Mouse (Mus musculus) heart, embryonic 13.5 days (tissue): Measurements from ENCODE around the gene Kcnk4. TPM values are rescaled to one million over a fixed set of nuclear protein-coding genes. Genes with fewer than 3 reads are reported as not detected.
A peak's percentile ranks its signal among the peaks of the same experiment; 100 is the strongest.

Source experiments
- ATAC-seq: fragments of 200-750 bp; cut with Nextera tagmentation; 2 replicates; pipeline ENCODE4 v1.8.0; 2017; ENCODE audit warnings: moderate TSS enrichment; ENCODE audit not compliant: insufficient number of reproducible peaks, low FRiP score, low TSS enrichment; ENCODE audit errors: extremely low read depth
- H3K27ac ChIP-seq: fragments of 300-500 bp; sonication (generic); replicated peaks from 2 replicates; pipeline ENCODE4 v1.5.1; 2015; ENCODE audit warnings: moderate library complexity, mild to moderate bottlenecking, inconsistent platforms
- H3K27me3 ChIP-seq: fragments of 300-500 bp; sonication (generic); replicated peaks from 2 replicates; pipeline ENCODE4 v1.6.1; 2015; ENCODE audit warnings: mild to moderate bottlenecking, inconsistent platforms
- H3K36me3 ChIP-seq: fragments of 300-500 bp; sonication (generic); 2 replicates; pipeline ENCODE4 v1.6.1; 2015; ENCODE audit warnings: mild to moderate bottlenecking, inconsistent platforms
- H3K4me1 ChIP-seq: fragments of 300-500 bp; sonication (generic); 2 replicates; pipeline ENCODE4 v1.6.1; 2015; ENCODE audit warnings: inconsistent platforms
- H3K4me2 ChIP-seq: fragments of 300-500 bp; sonication (generic); 2 replicates; pipeline ENCODE4 v1.6.1; 2015; ENCODE audit warnings: inconsistent platforms, mild to moderate bottlenecking, moderate library complexity
- H3K4me3 ChIP-seq: fragments of 300-500 bp; sonication (generic); 2 replicates; pipeline ENCODE4 v1.5.1; 2015; ENCODE audit warnings: moderate library complexity, mild to moderate bottlenecking, inconsistent platforms
- H3K9ac ChIP-seq: fragments of 300-500 bp; sonication (generic); 2 replicates; pipeline ENCODE4 v1.6.1; 2015; ENCODE audit warnings: inconsistent platforms, mild to moderate bottlenecking, moderate library complexity
- H3K9me3 ChIP-seq: fragments of 300-500 bp; sonication (generic); 2 replicates; pipeline ENCODE4 v1.6.1; 2016; ENCODE audit warnings: inconsistent platforms
- WGBS: fragments of 180-500 bp; shearing (Covaris S2); methylation state at CpG from one replicate; pipeline ENCODE4 v1.1.7; 2015; ENCODE audit warnings: mixed read lengths; 5-methylcytosine and 5-hydroxymethylcytosine counted together
- polyA plus RNA-seq: library from polyadenylated mRNA; unstranded; fragments of >200 nt; fragmentation: Nextera tagmentation; extraction: Ambion mirVana; gene quantifications from 2 replicates; pipeline ENCODE4 v1.2.1, GENCODE M21; 2015

The Kcnk4 gene
- polyA plus RNA-seq, 1 experiment from 2014 or later: 0.44 TPM

- no peak overlapping the region for H3K4me3 ChIP-seq
- peak overlapping the region; percentile 24; the same call in 1 of the 2 replicates for H3K27ac ChIP-seq
- H3K4me1 ChIP-seq: peaks cover 37% of the 10 kb centered on the region
- H3K4me2 ChIP-seq: peak overlapping the region; percentile 11; the same call in 1 of the 2 replicates
- peak overlapping the region; percentile 17 for H3K9ac ChIP-seq
- H3K36me3 ChIP-seq: peaks cover 67% of the 10 kb centered on the region
- no peak for ATAC-seq
- 44% methylated on average over 7 of the region's 7 CpGs for WGBS
- H3K27me3 ChIP-seq: no peaks in the 10 kb centered on the region
- no peaks in the 10 kb centered on the region for H3K9me3 ChIP-seq
These were observed 21.1 kb upstream of the Kcnk4 start for GRCm38 (mm10) chr19:6955424-6955823.

DNA sequence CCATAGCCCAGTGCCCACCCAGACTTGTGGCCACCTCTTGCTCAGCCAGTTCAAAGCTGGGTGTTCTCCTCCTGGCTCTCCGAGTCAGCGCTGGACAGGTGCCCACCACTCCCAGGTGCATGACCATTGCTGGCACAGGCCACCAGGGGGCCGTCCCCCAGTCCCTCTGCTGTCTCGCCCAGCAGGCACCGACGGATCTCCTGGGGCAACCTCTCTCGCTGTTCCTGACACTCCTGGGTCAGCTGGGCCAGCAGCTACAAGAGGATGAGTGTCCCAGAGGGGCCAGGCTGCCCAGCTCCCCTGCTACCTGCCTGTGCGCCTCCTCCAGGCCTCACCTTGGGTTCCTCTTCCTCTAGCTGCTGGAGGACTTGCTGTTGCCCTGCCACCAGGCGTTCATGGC, 19.7 kb upstream of the Kcnk4 start:
- Histone ChIP-seq H3K4me1 (peaks cover 46% of the 10 kb centered on the region), H3K27me3 (no peaks in the 10 kb centered on the region), H3K27ac (no peak overlapping the region), H3K4me2 (no peak overlapping the region), H3K9me3 (no peaks in the 10 kb centered on the region), H3K4me3 (no peak overlapping the region), H3K9ac (peak overlapping the region; percentile 17; the same call in 1 of the 2 replicates), H3K36me3 (peaks cover 53% of the 10 kb centered on the region)
- WGBS: 54% methylated on average over 9 of the region's 9 CpGs
- ATAC-seq: no peak

DNA sequence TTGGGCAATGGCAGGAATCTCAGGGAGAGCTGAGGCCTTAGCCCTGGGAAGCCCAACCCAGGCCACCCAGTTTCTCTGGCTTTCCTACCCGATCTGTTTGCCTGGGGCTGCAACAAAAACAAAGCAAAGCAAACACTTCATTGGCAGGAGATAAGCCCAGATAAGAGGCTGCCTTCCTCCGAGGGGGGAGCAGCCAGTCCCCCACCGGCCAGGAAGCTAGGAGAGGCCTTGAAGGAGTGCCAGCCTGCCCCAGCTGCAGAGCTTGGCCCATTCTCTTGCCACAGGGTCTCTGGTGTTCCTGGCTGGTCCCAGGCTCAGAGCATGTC, 18.4 kb upstream of the Kcnk4 start:
- H3K27me3 ChIP-seq: no peaks in the 10 kb centered on the region
- H3K4me3 ChIP-seq: peak overlapping the region; percentile 63
- H3K36me3 ChIP-seq: peaks cover 43% of the 10 kb centered on the region

DNA sequence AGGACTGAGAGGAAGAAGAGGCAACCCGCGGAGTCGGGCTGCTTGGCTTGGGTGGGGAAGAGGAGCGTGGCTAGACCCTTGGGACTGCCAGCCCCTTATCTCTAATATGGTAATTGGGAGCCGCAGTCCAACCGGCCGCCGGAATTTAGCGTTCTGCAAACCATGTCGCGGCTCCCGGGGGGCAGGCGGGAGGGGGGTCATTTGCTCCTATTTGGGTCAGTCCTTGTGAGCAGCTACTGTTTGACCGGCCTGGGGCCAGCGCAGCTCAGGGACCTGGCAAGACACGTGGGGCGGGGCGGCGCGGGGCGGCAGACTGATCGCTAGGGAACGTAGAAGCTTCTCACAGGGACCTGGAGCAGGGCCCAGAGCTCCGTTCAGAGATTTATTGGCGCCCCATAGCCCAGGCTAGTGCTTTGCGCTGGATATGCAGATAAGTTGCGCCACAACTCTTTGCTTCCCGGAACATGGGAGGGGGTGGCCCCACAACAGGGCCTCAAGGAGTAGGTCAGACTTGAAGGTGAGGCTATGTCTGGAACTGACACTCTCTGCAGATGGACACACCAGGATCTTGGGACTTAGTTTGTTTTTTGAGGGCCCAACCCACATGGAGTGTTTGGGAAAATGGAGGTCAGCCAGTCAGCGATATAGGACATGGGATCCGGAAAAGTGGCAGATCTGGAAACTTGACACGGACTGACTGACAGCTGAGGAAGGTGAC, 17.8 kb upstream of the Kcnk4 start:
- no peaks in the 10 kb centered on the region for H3K9me3 ChIP-seq
- H3K9ac ChIP-seq: peak overlapping the region; percentile 86
- peak overlapping the region; percentile 63 for H3K4me3 ChIP-seq
- peaks cover 39% of the 10 kb centered on the region for H3K36me3 ChIP-seq
- H3K27me3 ChIP-seq: no peaks in the 10 kb centered on the region
- ATAC-seq: peak; percentile 35; the same call in 1 of the 2 replicates
- peak overlapping the region; percentile 91 for H3K4me2 ChIP-seq
- 1% methylated on average over 31 of the region's 31 CpGs for WGBS
- H3K4me1 ChIP-seq: peaks cover 46% of the 10 kb centered on the region
- H3K27ac ChIP-seq: peak overlapping the region; percentile 97

More for the DNA sequence above, 18.4 kb upstream of the Kcnk4 start:
- Histone ChIP-seq H3K4me1 (peaks cover 46% of the 10 kb centered on the region), H3K9me3 (no peaks in the 10 kb centered on the region), H3K9ac (peak overlapping the region; percentile 86), H3K4me2 (peak overlapping the region; percentile 91), H3K27ac (peak overlapping the region; percentile 97)
- 4% methylated on average over 3 of the region's 3 CpGs for WGBS
- no peak for ATAC-seq

GRCm38 (mm10) chr19:6951381-6951968, 17.2 kb upstream of the Kcnk4 start:
- Histone ChIP-seq H3K36me3 (peaks cover 38% of the 10 kb centered on the region), H3K4me3 (peak overlapping the region; percentile 63), H3K9me3 (no peaks in the 10 kb centered on the region), H3K27ac (peak overlapping the region; percentile 97), H3K4me2 (peak overlapping the region; percentile 91), H3K4me1 (peaks cover 46% of the 10 kb centered on the region), H3K27me3 (no peaks in the 10 kb centered on the region), H3K9ac (peak overlapping the region; percentile 86)
- ATAC-seq: peak; percentile 52
- WGBS: 0% methylated on average over 35 of the region's 35 CpGs

DNA sequence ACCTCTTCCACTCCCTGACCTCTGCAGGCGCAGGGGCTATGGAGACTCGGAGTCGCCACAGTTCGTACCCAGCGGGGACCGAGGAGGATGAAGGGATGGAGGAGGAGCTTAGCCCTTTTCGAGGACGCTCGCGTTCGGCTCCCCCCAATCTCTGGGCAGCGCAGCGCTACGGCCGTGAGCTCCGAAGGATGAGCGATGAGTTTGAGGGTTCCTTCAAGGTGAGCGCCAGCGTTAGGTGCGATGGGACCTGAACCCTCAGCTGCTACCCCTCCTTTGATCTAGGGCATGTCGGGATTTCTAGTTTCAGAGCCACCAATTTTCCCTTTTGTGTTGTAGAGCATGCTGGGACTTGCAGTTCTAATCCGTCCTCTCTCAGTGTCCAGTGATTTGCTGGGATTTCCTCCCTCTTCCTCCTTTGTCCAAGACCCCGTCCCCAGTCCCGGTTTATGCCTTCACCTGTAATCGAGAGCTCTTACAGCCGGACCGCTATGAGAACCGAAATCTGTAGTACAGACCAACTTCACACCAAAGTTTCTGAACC, 16.4 kb upstream of the Kcnk4 start:
- H3K4me2 ChIP-seq: peak overlapping the region; percentile 91
- no peak for ATAC-seq
- H3K4me1 ChIP-seq: peaks cover 41% of the 10 kb centered on the region
- 1% methylated on average over 28 of the region's 28 CpGs for WGBS
- peaks cover 37% of the 10 kb centered on the region for H3K36me3 ChIP-seq
- H3K27ac ChIP-seq: peak overlapping the region; percentile 97
- H3K9ac ChIP-seq: peak overlapping the region; percentile 86
- H3K9me3 ChIP-seq: no peaks in the 10 kb centered on the region
- H3K4me3 ChIP-seq: peak overlapping the region; percentile 63
- no peaks in the 10 kb centered on the region for H3K27me3 ChIP-seq

GRCm38 (mm10) chr19:6949951-6950350, 15.6 kb upstream of the Kcnk4 start:
- Histone ChIP-seq H3K9ac (peak overlapping the region; percentile 86), H3K27ac (peak overlapping the region; percentile 97), H3K36me3 (peaks cover 37% of the 10 kb centered on the region), H3K9me3 (no peaks in the 10 kb centered on the region), H3K4me1 (peaks cover 34% of the 10 kb centered on the region), H3K4me3 (peak overlapping the region; percentile 63), H3K4me2 (peak overlapping the region; percentile 91), H3K27me3 (no peaks in the 10 kb centered on the region)
- 60% methylated on average over 5 of the region's 5 CpGs for WGBS
- ATAC-seq: no peak

DNA sequence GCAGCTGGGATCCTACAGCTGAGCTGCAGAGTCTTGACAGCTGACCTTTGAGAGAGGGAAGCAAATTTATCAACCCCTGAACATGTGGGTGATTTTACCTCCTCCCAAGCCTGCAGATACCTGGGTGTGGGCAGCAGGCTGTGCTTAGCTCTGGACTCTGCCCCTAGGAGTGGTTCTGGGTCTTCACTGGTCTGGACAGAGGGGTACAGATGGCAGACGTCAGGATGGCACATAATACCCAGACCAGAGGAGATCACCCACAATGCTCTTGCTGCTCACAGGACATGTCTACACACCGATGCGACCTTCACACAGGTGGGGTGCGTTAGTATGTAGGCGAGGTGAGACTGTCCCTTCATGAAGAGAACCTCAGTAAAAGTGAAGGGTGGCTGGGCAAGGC, 15.2 kb upstream of the Kcnk4 start:
- no peak for ATAC-seq
- H3K4me3 ChIP-seq: no peak overlapping the region

GRCm38 (mm10) chr19:6948186-6948585, 13.9 kb upstream of the Kcnk4 start:
- Histone ChIP-seq H3K36me3 (peaks cover 30% of the 10 kb centered on the region), H3K27ac (no peak overlapping the region), H3K9me3 (no peaks in the 10 kb centered on the region), H3K4me2 (no peak overlapping the region), H3K4me1 (peaks cover 25% of the 10 kb centered on the region), H3K9ac (no peak overlapping the region), H3K4me3 (no peak overlapping the region), H3K27me3 (no peaks in the 10 kb centered on the region)
- 78% methylated on average over 4 of the region's 4 CpGs for WGBS
- no peak for ATAC-seq

More for the DNA sequence above, 15.2 kb upstream of the Kcnk4 start:
- peaks cover 37% of the 10 kb centered on the region for H3K36me3 ChIP-seq
- H3K27ac ChIP-seq: no peak overlapping the region
- H3K27me3 ChIP-seq: no peaks in the 10 kb centered on the region
- peaks cover 30% of the 10 kb centered on the region for H3K4me1 ChIP-seq
- WGBS: 88% methylated on average over 5 of the region's 5 CpGs
- H3K9me3 ChIP-seq: no peaks in the 10 kb centered on the region
- peak overlapping the region; percentile 86 for H3K9ac ChIP-seq
- no peak overlapping the region for H3K4me2 ChIP-seq

DNA sequence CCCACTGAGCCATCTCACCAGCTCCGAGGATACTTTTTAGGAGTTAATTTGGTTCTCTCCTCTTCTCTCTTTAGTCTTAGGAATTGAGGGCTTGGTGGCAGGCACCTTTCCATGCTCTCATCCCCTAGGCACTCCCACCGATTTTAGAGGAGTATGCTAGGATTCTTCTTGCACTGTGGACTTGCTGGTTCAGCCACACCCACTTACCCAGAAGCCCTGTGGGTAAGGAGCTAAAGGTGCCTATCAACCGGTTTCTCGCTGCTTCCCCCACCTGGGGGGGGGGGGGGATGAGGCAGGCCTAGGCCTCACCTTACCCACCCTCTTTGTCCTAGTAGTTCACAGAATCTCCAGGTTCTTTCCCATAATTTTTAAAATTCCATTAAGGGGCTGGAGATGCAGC, 13.4 kb upstream of the Kcnk4 start:
- Histone ChIP-seq H3K27ac (no peak overlapping the region), H3K4me2 (no peak overlapping the region), H3K9me3 (no peaks in the 10 kb centered on the region), H3K9ac (no peak overlapping the region), H3K27me3 (no peaks in the 10 kb centered on the region), H3K4me3 (no peak overlapping the region), H3K36me3 (peaks cover 30% of the 10 kb centered on the region), H3K4me1 (peaks cover 25% of the 10 kb centered on the region)
- 43% methylated on average over 4 of the region's 4 CpGs for WGBS
- no peak for ATAC-seq

GRCm38 (mm10) chr19:6943709-6944108, 9.4 kb upstream of the Kcnk4 start:
- Histone ChIP-seq H3K4me3 (no peak overlapping the region), H3K9ac (no peak overlapping the region), H3K27ac (no peak overlapping the region), H3K9me3 (no peaks in the 10 kb centered on the region), H3K27me3 (no peaks in the 10 kb centered on the region), H3K36me3 (peaks cover 30% of the 10 kb centered on the region), H3K4me2 (no peak overlapping the region), H3K4me1 (peaks cover 30% of the 10 kb centered on the region)
- WGBS: 93% methylated on average over 6 of the region's 6 CpGs
- ATAC-seq: no peak
